Mouse (Mus musculus) MEL (cell line): Measurements from ENCODE around the gene Ipcef1. TPM values are rescaled to one million over a fixed set of nuclear protein-coding genes. Genes with fewer than 3 reads are reported as not detected.

ENCODE experiments used
- DNase-seq: peaks from one replicate; pipeline ENCODE4 v3.0.0; 2011; ENCODE audit warnings: low read depth, low spot score
- H3K27ac ChIP-seq: 2 replicates; pipeline ENCODE4 v1.5.1; 2012; ENCODE audit warnings: low read depth, mild to moderate bottlenecking, control low read depth, low read length, moderate library complexity; ENCODE audit not compliant: control insufficient read depth
- H3K27me3 ChIP-seq, 2 experiments: fragments of 150-350 bp in 1 of 2; sonication (generic) in 1 of 2; 2 replicates each; pipeline ENCODE4 v1.6.1; 2012; ENCODE audit warnings: low read length in 2 of 2, mild to moderate bottlenecking in 2 of 2, improper control_type of control experiment in 1 of 2, moderate library complexity in 1 of 2; ENCODE audit not compliant: insufficient read depth in 2 of 2, control insufficient read depth in 1 of 2
- H3K36me3 ChIP-seq, 2 experiments: 2 replicates each; pipeline ENCODE4 v1.6.1; 2012 to 2014; ENCODE audit warnings: low read length in 2 of 2, improper control_type of control experiment in 1 of 2, inconsistent platforms in 1 of 2, mild to moderate bottlenecking in 1 of 2; ENCODE audit not compliant: insufficient read depth in 2 of 2, control insufficient read depth in 1 of 2
- H3K4me1 ChIP-seq, 2 experiments: fragments of 150-350 bp in 1 of 2; sonication (generic) in 1 of 2; 2 replicates each; pipeline ENCODE4 v1.6.1; 2012; ENCODE audit warnings: low read length in 2 of 2, improper control_type of control experiment in 1 of 2, mild to moderate bottlenecking in 1 of 2; ENCODE audit not compliant: insufficient read depth in 2 of 2, control insufficient read depth in 1 of 2
- H3K4me3 ChIP-seq, 2 experiments: fragments of 150-350 bp in 1 of 2; sonication (generic) in 1 of 2; 2 replicates each; pipeline ENCODE4 v1.5.1; 2012; ENCODE audit warnings: low read depth in 2 of 2, low read length in 2 of 2, mild to moderate bottlenecking in 2 of 2, moderate library complexity in 2 of 2, control low read depth in 1 of 2, improper control_type of control experiment in 1 of 2; ENCODE audit not compliant: control insufficient read depth in 1 of 2, insufficient read depth in 1 of 2
- H3K79me2 ChIP-seq: 2 replicates; pipeline ENCODE4 v1.6.1; 2012; ENCODE audit warnings: mild to moderate bottlenecking, low read length, moderate library complexity; ENCODE audit not compliant: control insufficient read depth, poor library complexity, insufficient read depth
- H3K9ac ChIP-seq: 2 replicates; pipeline ENCODE4 v1.6.1; 2012; ENCODE audit warnings: low read depth, mild to moderate bottlenecking, control low read depth, low read length, moderate library complexity; ENCODE audit not compliant: control insufficient read depth, poor library complexity, severe bottlenecking
- H3K9me3 ChIP-seq: fragments of 150-350 bp; sonication (generic); replicated peaks from 2 replicates; pipeline ENCODE4 v1.6.1; 2012; ENCODE audit warnings: mild to moderate bottlenecking, low read length, improper control_type of control experiment, moderate library complexity; ENCODE audit not compliant: insufficient read depth
- CTCF ChIP-seq, 3 experiments: IDR thresholded peaks in 2 of 3; conservative IDR thresholded peaks in 1 of 3; 2 replicates each; pipeline ENCODE4 v1.5.1; 2011 to 2012; ENCODE audit warnings: low read length in 3 of 3, low read depth in 2 of 3, mild to moderate bottlenecking in 2 of 3, improper control_type of control experiment in 1 of 3, inconsistent platforms in 1 of 3, mixed read lengths in 1 of 3, moderate library complexity in 1 of 3; ENCODE audit not compliant: control insufficient read depth in 1 of 3, insufficient read depth in 1 of 3, poor library complexity in 1 of 3, severe bottlenecking in 1 of 3
- E2F4 ChIP-seq: IDR thresholded peaks from 2 replicates; pipeline ENCODE4 v1.6.1; 2011; ENCODE audit warnings: low read depth, low read length, improper control_type of control experiment, borderline replicate concordance
- ETS1 ChIP-seq: IDR thresholded peaks from 2 replicates; pipeline ENCODE4 v1.6.1; 2012; ENCODE audit warnings: low read depth, mild to moderate bottlenecking, inconsistent platforms, low read length, improper control_type of control experiment, moderate library complexity
- JUND ChIP-seq: IDR thresholded peaks from 2 replicates; pipeline ENCODE4 v1.6.1; 2011; ENCODE audit warnings: low read depth, mild to moderate bottlenecking, improper control_type of control experiment, low read length
- KAT2A ChIP-seq: conservative IDR thresholded peaks from 2 replicates; pipeline ENCODE4 v1.6.1; 2012; ENCODE audit warnings: low read depth, low read length, improper control_type of control experiment, inconsistent platforms
- MAX ChIP-seq: IDR thresholded peaks from 2 replicates; pipeline ENCODE4 v1.6.1; 2011; ENCODE audit warnings: low read length, improper control_type of control experiment
- MAZ ChIP-seq: IDR thresholded peaks from 2 replicates; pipeline ENCODE4 v1.6.1; 2012; ENCODE audit warnings: low read depth, mild to moderate bottlenecking, inconsistent platforms, low read length, improper control_type of control experiment
- MXI1 ChIP-seq: IDR thresholded peaks from 2 replicates; pipeline ENCODE4 v1.6.1; 2011; ENCODE audit warnings: mild to moderate bottlenecking, low read depth, low read length, improper control_type of control experiment
- MYC ChIP-seq: IDR thresholded peaks from 2 replicates; pipeline ENCODE4 v1.6.1; 2011; ENCODE audit warnings: low read depth, mild to moderate bottlenecking, low read length, improper control_type of control experiment, moderate library complexity
- NELFE ChIP-seq: IDR thresholded peaks from 2 replicates; pipeline ENCODE4 v1.6.1; 2011; ENCODE audit warnings: low read depth, low read length, improper control_type of control experiment
- NRF1 ChIP-seq: IDR thresholded peaks from 2 replicates; pipeline ENCODE4 v1.6.1; 2014; ENCODE audit warnings: low read depth, mild to moderate bottlenecking, inconsistent platforms, low read length, improper control_type of control experiment, moderate library complexity; ENCODE audit not compliant: poor library complexity, insufficient read depth, severe bottlenecking
- POLR2A ChIP-seq, 2 experiments: IDR thresholded peaks; 2 replicates each; pipeline ENCODE4 v1.6.1; 2011 to 2012; ENCODE audit warnings: low read length in 2 of 2, mild to moderate bottlenecking in 2 of 2, control low read depth in 1 of 2, improper control_type of control experiment in 1 of 2, low read depth in 1 of 2, moderate library complexity in 1 of 2; ENCODE audit not compliant: control insufficient read depth in 1 of 2, insufficient read depth in 1 of 2, poor library complexity in 1 of 2
- RAD21 ChIP-seq: IDR thresholded peaks from 2 replicates; pipeline ENCODE4 v1.6.1; 2011; ENCODE audit warnings: mild to moderate bottlenecking, low read depth, low read length, improper control_type of control experiment
- SIN3A ChIP-seq: IDR thresholded peaks from 2 replicates; pipeline ENCODE4 v1.6.1; 2012; ENCODE audit warnings: low read length, improper control_type of control experiment, inconsistent platforms
- TBP ChIP-seq: IDR thresholded peaks from 2 replicates; pipeline ENCODE4 v1.8.0; 2011; ENCODE audit warnings: low read depth, low read length, improper control_type of control experiment
- TCF12 ChIP-seq: IDR thresholded peaks from 2 replicates; pipeline ENCODE4 v1.6.1; 2014; ENCODE audit warnings: low read depth, mild to moderate bottlenecking, inconsistent platforms, low read length, improper control_type of control experiment, moderate library complexity
- ZC3H11A ChIP-seq: IDR thresholded peaks from 2 replicates; pipeline ENCODE4 v1.6.1; 2012; ENCODE audit warnings: low read depth, mild to moderate bottlenecking, inconsistent platforms, low read length, improper control_type of control experiment
- ZMIZ1 ChIP-seq: IDR thresholded peaks from 2 replicates; pipeline ENCODE4 v1.6.1; 2012; ENCODE audit warnings: low read depth, mild to moderate bottlenecking, inconsistent platforms, low read length, improper control_type of control experiment, moderate library complexity
- ZNF384 ChIP-seq: IDR thresholded peaks from 2 replicates; pipeline ENCODE4 v1.6.1; 2012; ENCODE audit warnings: low read depth, mild to moderate bottlenecking, inconsistent platforms, low read length, improper control_type of control experiment
- polyA plus RNA-seq, 2 experiments: library from polyadenylated mRNA; stranded (reverse) in 1 of 2; unstranded in 1 of 2; fragments of >175 nt in 1 of 2; fragments of >200 nt in 1 of 2; gene quantifications; 2 replicates each; pipeline versions ENCODE4 v1.2.1 to v1.2.4; 2012; ENCODE audit warnings: low replicate concordance in 2 of 2, low read depth in 1 of 2; ENCODE audit not compliant: insufficient read length in 2 of 2, insufficient read depth in 1 of 2, missing spikeins in 1 of 2
- total RNA-seq: library from RNA; depleted of rRNA; stranded (reverse); fragments of 300-350 nt; gene quantifications from 2 replicates; pipeline ENCODE4 v1.2.3, GENCODE M21; 2012

The Ipcef1 gene
- total and polyA plus RNA-seq, 3 experiments, result not detected

DNA sequence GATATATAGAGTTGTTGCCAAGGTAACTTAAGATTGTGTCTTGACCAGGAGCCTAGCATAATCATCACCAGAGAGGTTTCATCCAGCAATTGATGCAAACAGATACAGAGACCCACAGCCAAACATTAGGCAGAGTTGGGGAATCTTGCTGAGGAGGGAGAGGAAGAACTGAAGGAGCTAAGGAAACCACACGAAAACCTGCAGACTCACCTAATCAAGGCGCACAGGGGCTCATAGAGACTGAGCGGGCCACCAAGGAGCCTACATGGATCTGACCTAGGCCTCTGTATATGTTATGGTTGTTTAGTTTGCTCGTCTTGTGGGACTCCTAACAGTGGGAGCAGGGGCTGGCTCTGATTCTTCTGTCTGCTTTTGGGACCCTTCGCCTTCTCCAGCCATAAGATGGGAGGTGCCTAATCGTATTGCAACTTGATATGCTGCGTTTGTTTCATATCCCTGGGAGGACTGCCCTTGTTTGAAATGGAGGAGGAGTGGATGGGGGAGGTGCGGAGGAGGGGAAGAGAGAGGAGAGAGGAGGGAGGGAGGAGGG is 24.5 kb upstream of the Ipcef1 start:
- no peak overlapping the region for H3K9ac ChIP-seq
- no peak for DNase-seq
- TF ChIP-seq TCF12, result no peak
- no peaks in the 10 kb centered on the region for H3K36me3 ChIP-seq
- H3K4me1 ChIP-seq, result no peaks in the 10 kb centered on the region
- H3K27ac ChIP-seq, result no peak overlapping the region
- no peaks in the 10 kb centered on the region for H3K79me2 ChIP-seq
- H3K4me3 ChIP-seq, result no peak overlapping the region
- no peaks in the 10 kb centered on the region for H3K9me3 ChIP-seq
- no peaks in the 10 kb centered on the region for H3K27me3 ChIP-seq

DNA sequence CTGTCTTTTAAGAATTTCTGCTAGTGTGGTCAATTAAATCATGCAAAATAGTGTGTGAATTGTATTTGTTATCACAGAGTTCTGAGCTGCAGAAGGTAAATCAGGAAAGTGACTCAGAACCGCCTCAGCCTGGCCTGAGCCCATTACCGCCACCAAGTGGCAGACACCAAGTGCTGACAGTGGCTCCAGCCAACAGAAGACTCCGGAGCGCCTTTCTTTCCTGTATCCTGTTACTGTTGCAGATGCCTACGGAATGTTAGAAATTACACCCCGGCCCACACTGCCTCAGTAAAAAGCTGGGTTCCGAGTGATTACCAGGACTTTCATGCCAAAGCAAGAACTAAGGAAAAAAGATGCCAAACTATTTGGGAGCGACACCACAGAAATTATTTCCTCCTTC is 23.9 kb upstream of the Ipcef1 start:
- no peaks in the 10 kb centered on the region for H3K79me2 ChIP-seq
- DNase-seq, result no peak
- TF ChIP-seq CTCF (IDR thresholded peaks at IDR 0.05 in 2 of 3, conservative IDR thresholded peaks at IDR 0.05 in 1 of 3; ENCODE audit: control insufficient read depth in 1 of 3, insufficient read depth in 1 of 3, low read depth in 2 of 3, low read length in 3 of 3, poor library complexity in 1 of 3, severe bottlenecking in 1 of 3), result peak in 1 of 3 experiments; percentile 24; a peak in 1 of 6 replicates
- no peak for TF ChIP-seq KAT2A
- TF ChIP-seq, all 39 proteins: peak for 1
- Histone ChIP-seq H3K9ac (no peak overlapping the region), H3K4me3 (no peak overlapping the region), H3K27ac (no peak overlapping the region), H3K4me1 (no peaks in the 10 kb centered on the region), H3K36me3 (no peaks in the 10 kb centered on the region), H3K27me3 (no peaks in the 10 kb centered on the region), H3K9me3 (no peaks in the 10 kb centered on the region)

DNA sequence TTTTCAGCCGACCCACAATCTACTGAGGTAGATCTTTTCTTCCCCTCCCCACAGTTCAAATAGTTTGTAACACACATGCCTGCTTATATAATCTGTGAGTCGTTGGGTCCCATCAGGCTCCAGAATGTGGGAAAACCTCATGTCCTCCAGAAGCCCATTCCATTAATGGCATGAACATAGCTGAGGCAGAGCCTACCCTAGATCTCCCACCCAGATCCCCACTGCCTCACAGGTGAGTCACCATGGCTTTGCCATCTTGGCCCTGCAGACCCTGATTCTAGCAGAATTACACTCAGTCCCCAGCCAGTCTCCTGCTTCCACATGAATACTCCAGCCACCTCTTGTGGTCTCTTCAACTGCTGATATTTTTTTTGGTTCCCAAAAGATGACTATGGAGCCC is 23.4 kb upstream of the Ipcef1 start:
- no peaks in the 10 kb centered on the region for H3K36me3 ChIP-seq

DNA sequence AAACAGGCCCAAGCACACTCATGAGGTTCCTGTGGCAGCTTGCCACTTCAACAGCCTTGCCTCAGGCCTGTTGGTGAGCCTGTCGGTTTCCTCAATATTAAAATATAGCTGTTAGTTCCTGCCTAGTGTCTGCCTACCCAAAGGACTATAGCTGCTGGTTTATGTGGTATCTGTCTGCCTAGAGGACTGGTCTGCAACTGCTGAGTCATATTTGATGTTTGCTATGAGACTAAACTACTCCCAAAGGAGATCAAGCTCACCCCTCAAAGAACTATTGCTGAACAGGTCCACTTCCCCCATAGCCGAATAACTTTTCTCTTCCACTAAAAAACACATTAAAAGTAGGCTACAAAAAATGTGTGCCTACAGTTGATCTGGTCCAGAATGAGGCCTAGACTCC is 22.0 kb upstream of the Ipcef1 start:
- no peaks in the 10 kb centered on the region for H3K79me2 ChIP-seq
- H3K36me3 ChIP-seq, result no peaks in the 10 kb centered on the region
- no peak overlapping the region for H3K4me3 ChIP-seq
- TF ChIP-seq TBP (no peak), NRF1 (no peak), MAX (no peak), SIN3A (no peak), KAT2A (no peak), JUND (no peak), ETS1 (no peak), MYC (no peak), MXI1 (no peak), POLR2A (IDR thresholded peaks at IDR 0.05; ENCODE audit: control insufficient read depth in 1 of 2, insufficient read depth in 1 of 2, low read depth in 1 of 2, low read length in 2 of 2, poor library complexity in 1 of 2) (no peak), MAZ (no peak), E2F4 (no peak), ZC3H11A (no peak), TCF12 (no peak), RAD21 (no peak), NELFE (no peak)
- TF ChIP-seq, all 39 proteins: peak for 0
- no peak for DNase-seq
- Histone ChIP-seq H3K27me3 (no peaks in the 10 kb centered on the region), H3K4me1 (no peaks in the 10 kb centered on the region), H3K27ac (no peak overlapping the region), H3K9me3 (no peaks in the 10 kb centered on the region), H3K9ac (no peak overlapping the region)

More for the DNA sequence above, 23.4 kb upstream of the Ipcef1 start:
- TF ChIP-seq E2F4, result no peak
- TF ChIP-seq POLR2A (IDR thresholded peaks at IDR 0.05; ENCODE audit: control insufficient read depth in 1 of 2, insufficient read depth in 1 of 2, low read depth in 1 of 2, low read length in 2 of 2, poor library complexity in 1 of 2), result no peak
- TF ChIP-seq SIN3A, result no peak
- no peak for TF ChIP-seq ZMIZ1
- TF ChIP-seq ZNF384, result no peak
- H3K79me2 ChIP-seq, result no peaks in the 10 kb centered on the region
- no peak for DNase-seq
- H3K9me3 ChIP-seq, result no peaks in the 10 kb centered on the region
- no peaks in the 10 kb centered on the region for H3K27me3 ChIP-seq
- H3K4me3 ChIP-seq, result no peak overlapping the region
- no peak overlapping the region for H3K9ac ChIP-seq
- H3K4me1 ChIP-seq, result no peaks in the 10 kb centered on the region
- no peak overlapping the region for H3K27ac ChIP-seq
